Mouse (Mus musculus) CD4-positive, CD25-positive, alpha-beta regulatory T cell, adult 9 weeks (primary cell): ENCODE measurements around the gene Zdhhc18. TPM values are rescaled to one million over a fixed set of nuclear protein-coding genes. Genes with fewer than 3 reads are reported as not detected.

Experiments
- polyA plus RNA-seq: library from polyadenylated mRNA; unstranded; fragments of 100-300 nt; shearing (Covaris generic); gene quantifications from one replicate; pipeline ENCODE4 v1.2.1, GENCODE M21; 2017

Gene Zdhhc18
- polyA plus RNA-seq, result 20.7 TPM

DNA sequence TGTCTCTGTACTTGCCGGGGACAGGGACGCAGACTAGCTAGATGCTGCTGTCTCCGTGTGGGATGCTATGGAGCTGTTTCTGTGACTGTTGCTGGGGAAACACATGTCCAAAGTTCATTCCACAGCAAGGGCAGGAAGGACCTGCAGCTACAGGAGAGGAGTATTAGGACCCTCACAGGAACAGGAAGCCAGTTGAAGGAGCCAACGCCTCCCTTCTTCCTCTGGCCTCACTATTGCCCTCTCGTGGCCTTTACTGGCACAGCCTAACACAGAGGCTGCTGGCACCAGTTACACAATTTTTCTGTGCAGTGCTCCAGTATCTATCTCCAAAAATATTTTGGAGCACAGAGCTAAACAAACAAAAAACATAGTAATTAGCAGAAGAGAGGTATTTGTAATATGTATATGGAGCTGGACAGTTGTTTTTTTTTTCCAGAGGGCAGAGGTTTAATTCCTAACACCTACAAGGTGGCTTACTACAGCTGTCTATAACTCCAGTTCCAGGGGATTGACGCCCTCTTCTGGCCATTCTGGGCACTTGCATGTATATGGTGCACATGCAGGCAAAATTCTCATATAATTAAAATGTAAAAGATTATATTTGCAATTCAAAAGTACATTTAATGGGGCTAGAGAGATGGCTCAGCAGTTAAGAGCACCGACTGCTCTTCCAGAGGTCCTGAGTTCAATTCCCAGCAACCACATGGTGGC lies at the start of gene Zdhhc18:
Gene Zdhhc18 (minus strand): TSS at position 166 of the 711 bp plus-strand sequence.

DNA sequence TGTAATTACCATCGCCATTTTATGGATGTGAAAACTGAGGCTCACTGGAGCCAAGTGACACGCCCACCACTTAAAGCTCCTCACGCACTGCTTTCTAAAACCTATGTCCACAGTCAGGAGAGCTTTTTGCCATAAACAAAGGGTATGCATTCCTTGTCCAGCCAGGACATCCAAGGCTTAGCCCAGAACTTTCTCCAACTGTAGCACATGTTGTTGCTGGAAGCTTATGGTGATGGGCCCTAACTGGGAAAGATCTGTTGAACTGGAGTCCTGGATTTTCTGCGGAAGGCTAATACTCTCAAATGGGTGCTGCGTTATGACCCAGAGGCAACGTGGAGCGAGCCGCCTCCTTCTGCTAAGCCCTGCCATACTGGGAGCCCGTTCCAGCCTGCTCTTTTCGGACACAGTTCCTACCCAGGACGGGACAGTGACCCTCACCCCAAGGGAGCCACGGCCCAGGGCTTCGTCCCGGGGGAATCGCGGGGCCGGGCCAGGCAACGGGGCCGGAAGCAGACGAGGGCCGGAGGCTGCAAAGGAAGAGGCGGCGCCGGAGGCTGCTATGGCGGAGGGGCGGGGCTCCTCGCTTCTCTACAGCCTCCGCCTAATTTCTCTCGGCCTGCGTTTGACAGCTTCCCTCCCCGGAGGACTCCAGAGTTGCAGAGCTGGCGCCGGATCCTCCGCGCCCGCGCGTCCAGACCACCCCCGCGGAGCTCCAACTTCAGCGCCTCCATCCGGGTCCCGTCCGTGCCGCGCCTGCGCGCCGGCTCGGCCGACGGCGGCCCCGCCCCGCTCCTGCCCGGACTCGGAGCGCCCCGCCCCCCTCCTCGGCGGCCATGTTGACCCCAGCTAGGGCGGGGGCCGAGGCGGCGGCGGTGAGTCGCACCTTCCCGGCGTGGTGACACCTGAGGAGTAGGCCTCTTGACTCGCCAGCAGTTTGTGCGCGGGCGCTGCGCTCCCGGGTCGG lies 22.2 kb upstream of the Zdhhc18 start, which contains the start of gene Pigv:
Gene Pigv (minus strand): TSS at position 767 of the 964 bp plus-strand sequence.

DNA sequence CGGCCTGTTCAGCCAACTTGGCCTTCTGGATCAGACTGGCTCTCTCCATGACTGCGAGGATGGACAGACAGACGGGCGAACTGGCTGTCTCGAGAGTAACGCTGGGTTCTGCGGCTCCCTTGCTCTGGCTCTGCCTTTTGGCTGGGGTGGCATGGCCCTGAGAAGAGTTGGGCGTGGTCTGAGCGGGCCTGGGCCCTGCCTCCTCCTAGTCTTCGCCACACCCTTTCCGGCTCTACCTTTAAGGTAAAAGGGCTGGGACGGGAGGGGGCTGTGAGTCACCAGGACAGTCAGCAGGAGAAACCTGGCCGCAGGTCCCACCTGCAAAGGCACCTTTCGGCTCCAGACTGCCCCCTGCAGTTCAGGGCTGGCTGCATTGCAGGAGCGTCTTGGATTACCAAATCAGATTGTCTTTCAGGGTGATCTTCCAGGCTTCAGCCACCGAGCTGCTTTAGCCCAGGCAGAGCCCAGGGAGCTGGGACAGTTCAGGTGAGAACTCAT lies 48.2 kb downstream of the Zdhhc18 start, which contains the start of gene Sfn:
Gene Sfn (minus strand): TSS at position 448 of the 498 bp plus-strand sequence.

DNA sequence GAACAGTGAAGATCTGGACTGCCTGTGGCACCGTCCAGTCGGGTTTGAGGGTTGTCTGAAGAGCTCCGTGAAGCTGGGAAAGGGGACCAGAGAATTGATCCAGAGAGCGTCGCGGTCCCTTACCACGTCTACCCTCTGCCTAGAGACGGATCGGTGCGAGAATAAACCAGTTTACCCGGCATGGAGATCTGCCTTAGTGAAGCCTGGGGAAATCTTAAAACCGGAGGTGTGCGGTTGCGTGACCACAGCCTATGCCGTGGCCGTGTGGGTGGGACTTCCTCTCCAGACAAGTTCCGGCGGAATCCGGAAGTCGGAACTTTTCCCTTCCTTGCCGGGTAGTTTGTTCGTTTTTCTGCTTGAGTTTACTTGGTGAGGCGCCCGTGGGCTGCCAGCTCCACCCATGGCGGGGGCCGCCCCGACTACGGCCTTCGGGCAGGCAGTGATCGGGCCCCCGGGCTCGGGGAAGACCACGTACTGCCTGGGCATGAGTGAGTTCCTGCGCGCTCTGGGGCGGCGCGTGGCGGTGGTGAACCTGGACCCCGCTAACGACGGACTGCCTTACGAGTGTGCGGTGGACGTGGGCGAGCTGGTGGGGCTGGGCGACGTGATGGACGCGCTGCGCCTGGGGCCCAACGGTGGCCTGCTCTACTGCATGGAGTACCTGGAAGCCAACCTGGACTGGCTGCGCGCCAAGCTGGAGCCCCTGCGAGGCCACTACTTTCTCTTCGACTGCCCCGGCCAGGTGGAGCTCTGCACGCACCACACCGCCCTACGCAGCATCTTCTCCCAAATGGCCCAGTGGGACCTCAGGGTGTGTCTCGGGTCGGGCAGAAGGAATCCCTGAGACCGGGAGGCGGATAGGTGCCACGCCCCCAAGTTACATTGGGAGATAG lies 65.6 kb downstream of the Zdhhc18 start, which contains the start of gene Gpn2:
Gene Gpn2 (plus strand): TSS at position 304 of the 893 bp plus-strand sequence.

DNA sequence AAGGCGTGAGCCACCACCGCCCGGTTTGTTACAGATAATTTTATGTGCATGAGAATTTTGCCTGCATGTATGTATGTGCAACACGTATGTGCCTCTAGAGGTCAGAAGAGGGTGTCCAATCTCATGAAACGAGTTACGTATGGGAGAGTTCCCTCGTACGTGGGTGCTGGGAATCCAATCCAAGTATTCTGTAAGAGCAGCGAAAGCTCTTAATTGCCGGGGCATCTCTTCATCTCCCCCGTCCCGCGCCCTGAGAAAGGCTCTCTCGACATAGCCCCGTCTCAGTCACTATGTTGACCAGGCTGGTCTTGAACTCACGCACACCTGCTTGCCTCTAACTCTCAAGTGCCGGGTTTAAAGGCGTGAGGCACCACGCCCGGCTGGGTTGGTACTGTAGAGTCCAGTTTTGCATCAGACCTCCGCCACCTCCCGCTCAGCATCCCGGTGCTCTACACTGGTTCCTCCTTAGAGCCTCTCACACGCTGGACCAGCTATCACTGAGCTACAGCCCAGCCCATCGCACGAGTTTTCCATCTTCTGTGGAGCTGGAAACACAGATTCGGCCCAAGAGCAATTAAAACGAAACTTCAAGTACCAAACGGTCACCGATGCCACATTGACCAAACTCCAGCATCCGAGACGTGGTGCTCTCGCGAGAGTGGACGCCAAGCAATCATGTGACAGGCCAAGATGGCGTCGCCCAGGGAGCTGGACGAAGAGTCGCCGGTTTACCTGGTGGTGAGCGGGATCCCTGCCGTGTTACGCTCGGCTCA lies 75.7 kb downstream of the Zdhhc18 start, which contains the start of gene Gpatch3:
Gene Gpatch3 (plus strand): TSS at position 676 of the 773 bp plus-strand sequence.

Other genes with a start within 250 kb of the Zdhhc18 start
- not detected for gene Tent5b, start 170.0 kb downstream of the Zdhhc18 start, polyA plus RNA-seq
- not detected for gene Trnp1, start 151.6 kb downstream of the Zdhhc18 start, polyA plus RNA-seq
- gene Kdf1, start 131.2 kb downstream of the Zdhhc18 start, polyA plus RNA-seq, result 0.76 TPM
- 98.6 TPM for gene Nudc, start 104.2 kb downstream of the Zdhhc18 start, polyA plus RNA-seq
- not detected for gene Nr0b2, start 96.8 kb downstream of the Zdhhc18 start, polyA plus RNA-seq
- 3.1 TPM for gene Gpatch3, start 75.4 kb downstream of the Zdhhc18 start, polyA plus RNA-seq
- gene Gpn2, start 65.8 kb downstream of the Zdhhc18 start, polyA plus RNA-seq, result 14.3 TPM
- 12.1 TPM for gene Sfn, start 48.0 kb downstream of the Zdhhc18 start, polyA plus RNA-seq
- 25.9 TPM for gene Pigv, start 22.5 kb upstream of the Zdhhc18 start, polyA plus RNA-seq
- gene Arid1a, start 106.6 kb upstream of the Zdhhc18 start, polyA plus RNA-seq, result 35.2 TPM
- 263 TPM for gene Rps6ka1, start 237.6 kb upstream of the Zdhhc18 start, polyA plus RNA-seq